Mouse (Mus musculus): ENCODE results near the gene Ptprcap. TPM values are rescaled to one million over a fixed set of nuclear protein-coding genes. Genes with fewer than 3 reads are reported as not detected.

Ptprcap gene
- polyA plus RNA-seq, 1 experiment from 2014 or later = 0.51 TPM

DNA sequence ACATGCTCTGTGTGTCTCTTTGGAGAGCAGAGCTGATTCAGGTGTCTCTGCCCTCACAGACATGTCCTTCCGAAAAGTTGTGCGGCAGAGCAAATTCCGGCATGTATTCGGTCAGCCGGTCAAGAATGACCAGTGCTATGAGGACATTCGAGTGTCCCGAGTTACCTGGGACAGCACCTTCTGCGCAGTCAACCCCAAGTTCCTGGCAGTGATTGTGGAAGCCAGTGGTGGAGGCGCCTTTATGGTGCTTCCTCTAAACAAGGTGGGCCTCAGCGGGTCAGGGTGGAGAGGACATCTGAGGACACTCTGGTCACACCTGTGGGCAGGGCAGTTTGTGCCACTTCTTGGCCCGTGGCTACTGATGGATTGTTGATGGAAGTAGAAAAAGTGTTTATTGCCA lies 4.1 kb upstream of the Ptprcap start:
- peak overlapping the region; percentile 90 for H3K4me3 ChIP-seq (ENCODE audit: low read depth, low read length)
- ATAC-seq (ENCODE audit: low read depth) = no peak
- peak overlapping the region; percentile 89 for H3K4me2 ChIP-seq (ENCODE audit: low read depth, low read length)
- peaks cover 20% of the 10 kb centered on the region for H3K4me1 ChIP-seq (ENCODE audit: control insufficient read depth, insufficient read depth, low read length)
- H3K36me3 ChIP-seq (ENCODE audit: control insufficient read depth, insufficient read depth, low read length) = peaks cover 12% of the 10 kb centered on the region; the same call in 1 of the 2 replicates
- no peak overlapping the region for H3K27ac ChIP-seq (ENCODE audit: low read depth, low read length)
- no peak overlapping the region; the same call in 1 of the 2 replicates for H3K9ac ChIP-seq (replicated peaks; ENCODE audit: low read depth, low read length)
- H3K9me3 ChIP-seq (ENCODE audit: control insufficient read depth, low read length) = no peaks in the 10 kb centered on the region
- 89% methylated on average over 11 of the region's 11 CpGs for WGBS
- no peaks in the 10 kb centered on the region for H3K27me3 ChIP-seq (ENCODE audit: control insufficient read depth, insufficient read depth, low read length)

DNA sequence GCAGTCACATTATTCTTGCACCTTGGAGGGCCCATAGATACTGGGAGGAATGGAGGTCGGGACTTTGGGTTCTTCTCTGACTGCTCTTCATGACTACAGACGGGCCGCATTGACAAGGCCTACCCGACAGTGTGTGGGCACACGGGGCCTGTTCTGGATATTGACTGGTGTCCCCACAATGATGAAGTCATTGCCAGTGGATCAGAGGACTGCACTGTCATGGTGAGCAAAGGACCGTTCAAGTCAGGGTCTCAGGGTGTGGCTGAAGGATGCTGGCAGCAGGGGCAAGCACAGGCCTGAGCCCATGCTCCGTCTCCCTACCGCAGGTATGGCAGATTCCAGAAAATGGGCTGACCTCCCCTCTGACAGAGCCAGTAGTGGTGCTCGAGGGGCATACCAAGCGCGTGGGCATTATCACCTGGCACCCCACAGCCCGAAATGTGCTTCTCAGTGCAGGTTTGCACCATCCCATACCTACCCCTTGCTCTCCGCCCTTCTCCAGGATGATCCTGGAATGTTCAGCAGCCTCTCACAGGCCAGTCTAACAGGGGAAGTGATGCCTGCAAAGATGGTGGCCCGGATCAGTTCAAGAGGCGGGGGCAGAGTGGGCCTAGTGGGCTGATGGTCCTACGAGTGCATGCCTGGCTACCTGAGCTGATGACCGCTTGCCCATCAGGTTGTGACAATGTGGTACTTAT lies 3.5 kb upstream of the Ptprcap start:
- Histone ChIP-seq H3K36me3 (ENCODE audit: control insufficient read depth, insufficient read depth, low read length) (peaks cover 12% of the 10 kb centered on the region; the same call in 1 of the 2 replicates), H3K27ac (ENCODE audit: low read depth, low read length) (no peak overlapping the region), H3K27me3 (ENCODE audit: control insufficient read depth, insufficient read depth, low read length) (no peaks in the 10 kb centered on the region), H3K9ac (replicated peaks; ENCODE audit: low read depth, low read length) (no peak overlapping the region; the same call in 1 of the 2 replicates), H3K4me3 (ENCODE audit: low read depth, low read length) (no peak overlapping the region), H3K4me2 (ENCODE audit: low read depth, low read length) (peak overlapping the region; percentile 89), H3K4me1 (ENCODE audit: control insufficient read depth, insufficient read depth, low read length) (peaks cover 20% of the 10 kb centered on the region), H3K9me3 (ENCODE audit: control insufficient read depth, low read length) (no peaks in the 10 kb centered on the region)
- 96% methylated on average over 17 of the region's 17 CpGs for WGBS
- no peak for ATAC-seq (ENCODE audit: low read depth)

- Histone ChIP-seq H3K4me2 (ENCODE audit: low read depth, low read length) (no peak overlapping the region), H3K4me1 (ENCODE audit: control insufficient read depth, insufficient read depth, low read length) (peaks cover 20% of the 10 kb centered on the region), H3K4me3 (ENCODE audit: low read depth, low read length) (no peak overlapping the region), H3K27me3 (ENCODE audit: control insufficient read depth, insufficient read depth, low read length) (no peaks in the 10 kb centered on the region), H3K9me3 (ENCODE audit: control insufficient read depth, low read length) (no peaks in the 10 kb centered on the region), H3K9ac (replicated peaks; ENCODE audit: low read depth, low read length) (no peak overlapping the region), H3K27ac (ENCODE audit: low read depth, low read length) (no peak overlapping the region), H3K36me3 (ENCODE audit: control insufficient read depth, insufficient read depth, low read length) (peaks cover 16% of the 10 kb centered on the region; the same call in 1 of the 2 replicates)
- no peak for ATAC-seq (ENCODE audit: low read depth)
- 89% methylated on average over 22 of the region's 22 CpGs for WGBS
Observed at GRCm38 (mm10) chr19:4150567-4151487, 2.6 kb upstream of the Ptprcap start.

DNA sequence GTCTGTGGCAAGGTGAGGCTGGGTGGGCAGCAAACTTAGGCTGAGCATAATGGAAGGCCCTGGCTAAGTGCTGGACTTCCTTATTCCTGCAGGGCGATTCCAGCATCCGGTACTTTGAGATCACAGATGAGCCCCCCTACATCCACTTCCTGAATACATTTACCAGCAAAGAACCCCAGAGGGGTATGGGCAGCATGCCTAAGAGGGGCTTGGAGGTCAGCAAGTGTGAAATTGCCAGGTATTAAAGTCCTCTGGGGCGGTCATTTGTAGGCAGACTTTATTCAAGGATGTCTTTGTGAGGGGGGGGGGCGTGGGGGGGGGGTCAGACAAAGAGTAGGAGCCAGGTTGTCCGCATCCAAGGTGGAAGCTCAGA lies 1.9 kb upstream of the Ptprcap start:
- Histone ChIP-seq H3K36me3 (ENCODE audit: control insufficient read depth, insufficient read depth, low read length) (peaks cover 20% of the 10 kb centered on the region; the same call in 1 of the 2 replicates), H3K4me1 (ENCODE audit: control insufficient read depth, insufficient read depth, low read length) (peaks cover 20% of the 10 kb centered on the region), H3K4me3 (ENCODE audit: low read depth, low read length) (no peak overlapping the region), H3K9ac (replicated peaks; ENCODE audit: low read depth, low read length) (no peak overlapping the region), H3K27ac (ENCODE audit: low read depth, low read length) (no peak overlapping the region), H3K4me2 (ENCODE audit: low read depth, low read length) (no peak overlapping the region), H3K27me3 (ENCODE audit: control insufficient read depth, insufficient read depth, low read length) (no peaks in the 10 kb centered on the region), H3K9me3 (ENCODE audit: control insufficient read depth, low read length) (no peaks in the 10 kb centered on the region)
- WGBS = 72% methylated on average over 5 of the region's 5 CpGs
- no peak for ATAC-seq (ENCODE audit: low read depth)

- no peak overlapping the region for H3K27ac ChIP-seq (ENCODE audit: low read depth, low read length)
- H3K9ac ChIP-seq (replicated peaks; ENCODE audit: low read depth, low read length) = no peak overlapping the region
- no peak overlapping the region for H3K4me3 ChIP-seq (ENCODE audit: low read depth, low read length)
- no peak overlapping the region for H3K4me2 ChIP-seq (ENCODE audit: low read depth, low read length)
- no peaks in the 10 kb centered on the region for H3K9me3 ChIP-seq (ENCODE audit: control insufficient read depth, low read length)
- H3K27me3 ChIP-seq (ENCODE audit: control insufficient read depth, insufficient read depth, low read length) = no peaks in the 10 kb centered on the region
- peaks cover 24% of the 10 kb centered on the region; the same call in 1 of the 2 replicates for H3K36me3 ChIP-seq (ENCODE audit: control insufficient read depth, insufficient read depth, low read length)
- H3K4me1 ChIP-seq (ENCODE audit: control insufficient read depth, insufficient read depth, low read length) = peaks cover 20% of the 10 kb centered on the region
- WGBS = 84% methylated on average over 5 of the region's 5 CpGs
- ATAC-seq (ENCODE audit: low read depth) = no peak
Observed at GRCm38 (mm10) chr19:4151898-4152297, 1.5 kb upstream of the Ptprcap start.

GRCm38 (mm10) chr19:4152445-4153231 lies 766 bp upstream of the Ptprcap start:
- Histone ChIP-seq H3K27me3 (ENCODE audit: control insufficient read depth, insufficient read depth, low read length) (no peaks in the 10 kb centered on the region), H3K9ac (replicated peaks; ENCODE audit: low read depth, low read length) (no peak overlapping the region), H3K9me3 (ENCODE audit: control insufficient read depth, low read length) (no peaks in the 10 kb centered on the region), H3K4me1 (ENCODE audit: control insufficient read depth, insufficient read depth, low read length) (peaks cover 20% of the 10 kb centered on the region), H3K4me2 (ENCODE audit: low read depth, low read length) (no peak overlapping the region), H3K4me3 (ENCODE audit: low read depth, low read length) (no peak overlapping the region), H3K27ac (ENCODE audit: low read depth, low read length) (no peak overlapping the region), H3K36me3 (ENCODE audit: control insufficient read depth, insufficient read depth, low read length) (peaks cover 30% of the 10 kb centered on the region)
- 87% methylated on average over 8 of the region's 8 CpGs for WGBS
- ATAC-seq (ENCODE audit: low read depth) = no peak

DNA sequence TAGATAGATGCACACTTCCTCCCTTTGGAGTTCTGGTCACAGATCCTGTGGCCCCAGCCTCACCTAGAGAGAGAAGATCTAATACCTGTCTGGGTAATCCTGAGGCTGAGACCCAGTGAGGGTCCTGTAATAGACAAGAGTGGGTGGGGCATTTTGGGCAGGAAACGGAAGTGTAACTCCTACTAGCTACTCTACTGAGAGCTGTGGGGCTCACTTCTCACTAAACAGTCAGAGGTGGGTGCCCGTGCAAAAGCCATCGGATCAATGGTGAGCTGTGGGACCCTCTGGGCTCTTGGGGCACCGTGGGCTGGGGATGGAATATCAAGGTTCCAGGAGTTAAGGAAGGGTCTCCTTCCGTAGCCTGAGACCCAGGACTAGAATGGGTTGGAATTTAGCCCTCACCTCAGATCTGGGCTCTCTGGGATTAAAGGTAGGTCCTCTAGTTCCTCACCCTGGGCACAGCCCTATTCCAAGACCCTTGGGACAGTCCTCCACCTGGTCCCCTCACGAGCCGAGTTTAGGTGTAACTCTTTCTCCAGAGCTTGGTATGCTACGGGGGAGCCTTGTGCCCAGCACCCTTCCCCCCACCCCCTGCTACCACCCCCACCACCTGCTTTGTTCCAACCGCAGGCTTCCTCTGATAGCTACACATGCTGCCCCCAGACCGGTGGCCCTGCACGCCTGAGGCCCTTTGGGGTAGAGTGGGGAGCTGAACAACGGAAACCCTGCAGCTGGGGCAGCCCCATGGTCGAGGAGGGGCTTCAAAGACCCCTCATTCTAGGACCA lies 1.2 kb downstream of the Ptprcap start:
- Histone ChIP-seq H3K9ac (replicated peaks; ENCODE audit: low read depth, low read length) (no peak overlapping the region), H3K4me2 (ENCODE audit: low read depth, low read length) (no peak overlapping the region), H3K4me1 (ENCODE audit: control insufficient read depth, insufficient read depth, low read length) (peaks cover 5% of the 10 kb centered on the region), H3K9me3 (ENCODE audit: control insufficient read depth, low read length) (no peaks in the 10 kb centered on the region), H3K36me3 (ENCODE audit: control insufficient read depth, insufficient read depth, low read length) (peaks cover 50% of the 10 kb centered on the region), H3K27me3 (ENCODE audit: control insufficient read depth, insufficient read depth, low read length) (no peaks in the 10 kb centered on the region), H3K27ac (ENCODE audit: low read depth, low read length) (no peak overlapping the region), H3K4me3 (ENCODE audit: low read depth, low read length) (no peak overlapping the region)
- ATAC-seq (ENCODE audit: low read depth) = no peak
- WGBS = 86% methylated on average over 13 of the region's 13 CpGs
